Mouse (Mus musculus) spleen, adult 2 months (tissue): Measurements from ENCODE around the gene C87436.

Source experiments
- CTCF ChIP-seq: fragments of 200-500 bp; IDR thresholded peaks from 2 replicates; pipeline ENCODE4 v1.5.1; 2011; ENCODE audit warnings: mild to moderate bottlenecking, inconsistent platforms; ENCODE audit not compliant: insufficient read depth, insufficient read length, insufficient replicate concordance; ENCODE audit errors: extremely low read depth
- POLR2A ChIP-seq: fragments of 200-500 bp; IDR thresholded peaks from 2 replicates; pipeline ENCODE4 v1.6.1; 2011; ENCODE audit warnings: low read depth, low read length, inconsistent platforms

- no peak for TF ChIP-seq POLR2A
- no peak for TF ChIP-seq CTCF
These were observed 43.7 kb downstream of the C87436 start for GRCm38 (mm10) chr6:86481871-86482270.
